Mouse (Mus musculus): ENCODE measurements around the gene Stat3. TPM values are rescaled to one million over a fixed set of nuclear protein-coding genes. Genes with fewer than 3 reads are reported as not detected.

Gene Stat3
- total RNA-seq, 2 experiments from 2014 or later = 37.8 to 43.4 TPM

GRCm38 (mm10) chr11:100840866-100841265, 98.5 kb downstream of the Stat3 start:
- peak; percentile 87 for ATAC-seq (replicated peaks; ENCODE audit: low FRiP score, poor library complexity, severe bottlenecking)

DNA sequence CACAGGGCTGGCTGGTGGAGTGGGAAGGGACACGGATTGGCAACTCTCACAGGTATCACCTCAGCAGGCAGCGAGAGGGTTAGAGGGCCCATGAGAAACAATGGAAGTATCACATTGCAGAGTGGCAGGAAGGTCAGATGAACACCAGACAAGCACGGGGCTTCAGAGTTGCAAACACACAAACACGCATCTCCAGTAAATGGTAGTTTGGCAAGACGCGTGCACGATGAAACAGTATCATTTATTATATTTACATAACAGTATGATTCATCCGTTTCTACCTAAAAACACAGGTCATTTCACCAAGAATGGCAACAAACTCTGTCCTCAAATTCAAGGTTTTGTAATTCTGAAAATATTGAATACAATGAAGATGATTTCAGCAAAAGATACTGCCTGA, 99.8 kb downstream of the Stat3 start:
- no peak for ATAC-seq (replicated peaks; ENCODE audit: low FRiP score, poor library complexity, severe bottlenecking)

DNA sequence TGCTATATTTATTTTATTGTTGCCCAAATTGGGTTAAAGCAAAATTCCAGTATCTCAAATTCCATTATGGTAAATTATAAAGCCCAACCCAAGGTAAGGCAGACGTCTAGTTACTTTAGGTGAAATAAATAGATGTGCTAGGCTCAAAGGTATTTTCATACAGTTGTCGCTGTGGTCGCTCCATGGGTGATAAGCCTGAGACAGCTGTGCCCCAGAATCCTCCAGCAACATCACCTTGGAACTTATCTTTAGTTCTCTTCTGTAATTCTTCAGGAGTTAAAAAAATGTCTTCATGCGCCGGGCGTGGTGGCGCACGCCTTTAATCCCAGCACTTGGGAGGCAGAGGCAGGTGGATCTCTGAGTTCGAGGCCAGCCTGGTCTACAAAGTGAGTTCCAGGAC, 100.4 kb downstream of the Stat3 start:
- ATAC-seq (replicated peaks; ENCODE audit: low FRiP score, poor library complexity, severe bottlenecking) = no peak

- no peak for ATAC-seq (replicated peaks; ENCODE audit: low FRiP score, poor library complexity, severe bottlenecking)
These were observed 102.2 kb downstream of the Stat3 start for GRCm38 (mm10) chr11:100836923-100837702.

Other genes starting within 250 kb of the Stat3 start
- gene Zfp385c, start 247.1 kb downstream of the Stat3 start, total RNA-seq (2015; ENCODE audit: low replicate concordance) = 0.63 TPM in 1 of 2 replicates, not detected in the other
- not detected in 2 replicates for gene Zfp385c, start 247.1 kb downstream of the Stat3 start, total RNA-seq (2017; ENCODE audit: low replicate concordance)
- gene Dhx58, start 235.3 kb downstream of the Stat3 start, total RNA-seq (2015; ENCODE audit: low replicate concordance) = 8.4 and 14.0 TPM in 2 replicates
- gene Dhx58, start 235.3 kb downstream of the Stat3 start, total RNA-seq (2017; ENCODE audit: low replicate concordance) = 8.8 and 22.0 TPM in 2 replicates
- 6.0 and 10.9 TPM in 2 replicates for gene Kat2a, start 227.1 kb downstream of the Stat3 start, total RNA-seq (2015; ENCODE audit: low replicate concordance)
- gene Kat2a, start 227.1 kb downstream of the Stat3 start, total RNA-seq (2017; ENCODE audit: low replicate concordance) = 3.1 and 6.6 TPM in 2 replicates
- gene Hspb9, start 225.7 kb downstream of the Stat3 start, total RNA-seq (2015; ENCODE audit: low replicate concordance) = not detected in 2 replicates
- not detected in 2 replicates for gene Hspb9, start 225.7 kb downstream of the Stat3 start, total RNA-seq (2017; ENCODE audit: low replicate concordance)
- gene Rab5c, start 201.3 kb downstream of the Stat3 start, total RNA-seq (2015; ENCODE audit: low replicate concordance) = 61.4 and 79.7 TPM in 2 replicates
- 52.2 and 70.8 TPM in 2 replicates for gene Rab5c, start 201.3 kb downstream of the Stat3 start, total RNA-seq (2017; ENCODE audit: low replicate concordance)
- gene Kcnh4, start 179.6 kb downstream of the Stat3 start, total RNA-seq (2015; ENCODE audit: low replicate concordance) = not detected in 2 replicates
- not detected in 2 replicates for gene Kcnh4, start 179.6 kb downstream of the Stat3 start, total RNA-seq (2017; ENCODE audit: low replicate concordance)
- gene Hcrt, start 176.6 kb downstream of the Stat3 start, total RNA-seq (2015; ENCODE audit: low replicate concordance) = not detected in 2 replicates
- gene Hcrt, start 176.6 kb downstream of the Stat3 start, total RNA-seq (2017; ENCODE audit: low replicate concordance) = not detected in 2 replicates
- 1.5 and 1.7 TPM in 2 replicates for gene Ghdc, start 168.6 kb downstream of the Stat3 start, total RNA-seq (2015; ENCODE audit: low replicate concordance)
- 1.4 and 2.3 TPM in 2 replicates for gene Ghdc, start 168.6 kb downstream of the Stat3 start, total RNA-seq (2017; ENCODE audit: low replicate concordance)
- gene Stat5b, start 88.8 kb downstream of the Stat3 start, total RNA-seq (2015; ENCODE audit: low replicate concordance) = 6.9 and 14.8 TPM in 2 replicates
- gene Stat5b, start 88.8 kb downstream of the Stat3 start, total RNA-seq (2017; ENCODE audit: low replicate concordance) = 6.7 and 10.3 TPM in 2 replicates
- 4.8 and 7.3 TPM in 2 replicates for gene Stat5a, start 80.2 kb downstream of the Stat3 start, total RNA-seq (2015; ENCODE audit: low replicate concordance)
- gene Stat5a, start 80.2 kb downstream of the Stat3 start, total RNA-seq (2017; ENCODE audit: low replicate concordance) = 5.7 and 6.5 TPM in 2 replicates
- gene Cavin1, start 31.3 kb upstream of the Stat3 start, total RNA-seq (2015; ENCODE audit: low replicate concordance) = 0.63 TPM in 1 of 2 replicates, not detected in the other
- 1.1 TPM in 1 of 2 replicates, not detected in the other for gene Cavin1, start 31.3 kb upstream of the Stat3 start, total RNA-seq (2017; ENCODE audit: low replicate concordance)
- gene Atp6v0a1, start 69.9 kb upstream of the Stat3 start, total RNA-seq (2015; ENCODE audit: low replicate concordance) = 487 and 539 TPM in 2 replicates
- gene Atp6v0a1, start 69.9 kb upstream of the Stat3 start, total RNA-seq (2017; ENCODE audit: low replicate concordance) = 528 and 748 TPM in 2 replicates
- gene Naglu, start 130.5 kb upstream of the Stat3 start, total RNA-seq (2015; ENCODE audit: low replicate concordance) = 3.1 and 3.7 TPM in 2 replicates
- gene Naglu, start 130.5 kb upstream of the Stat3 start, total RNA-seq (2017; ENCODE audit: low replicate concordance) = 2.0 and 2.8 TPM in 2 replicates
- 2.1 TPM in 1 of 2 replicates, not detected in the other for gene Hsd17b1, start 138.9 kb upstream of the Stat3 start, total RNA-seq (2015; ENCODE audit: low replicate concordance)
- 1.9 TPM in 1 of 2 replicates, not detected in the other for gene Hsd17b1, start 138.9 kb upstream of the Stat3 start, total RNA-seq (2017; ENCODE audit: low replicate concordance)
- 6.7 and 7.5 TPM in 2 replicates for gene Coasy, start 143.0 kb upstream of the Stat3 start, total RNA-seq (2015; ENCODE audit: low replicate concordance)
- gene Coasy, start 143.0 kb upstream of the Stat3 start, total RNA-seq (2017; ENCODE audit: low replicate concordance) = 3.8 and 9.6 TPM in 2 replicates
- gene Mlx, start 147.7 kb upstream of the Stat3 start, total RNA-seq (2015; ENCODE audit: low replicate concordance) = 20.5 and 26.9 TPM in 2 replicates
- gene Mlx, start 147.7 kb upstream of the Stat3 start, total RNA-seq (2017; ENCODE audit: low replicate concordance) = 18.4 and 23.7 TPM in 2 replicates
- gene Psmc3ip, start 155.9 kb upstream of the Stat3 start, total RNA-seq (2015; ENCODE audit: low replicate concordance) = 2.7 and 4.4 TPM in 2 replicates
- 4.1 and 13.7 TPM in 2 replicates for gene Psmc3ip, start 155.9 kb upstream of the Stat3 start, total RNA-seq (2017; ENCODE audit: low replicate concordance)
- gene Retreg3, start 180.4 kb upstream of the Stat3 start, total RNA-seq (2015; ENCODE audit: low replicate concordance) = 35.7 and 40.3 TPM in 2 replicates
- gene Retreg3, start 180.4 kb upstream of the Stat3 start, total RNA-seq (2017; ENCODE audit: low replicate concordance) = 88.4 and 93.1 TPM in 2 replicates
- gene Tubg1, start 180.4 kb upstream of the Stat3 start, total RNA-seq (2015; ENCODE audit: low replicate concordance) = 5.6 and 12.5 TPM in 2 replicates
- 8.2 and 10.5 TPM in 2 replicates for gene Tubg1, start 180.4 kb upstream of the Stat3 start, total RNA-seq (2017; ENCODE audit: low replicate concordance)
- not detected in 2 replicates for gene Tubg2, start 216.4 kb upstream of the Stat3 start, total RNA-seq (2015; ENCODE audit: low replicate concordance)
- not detected in 2 replicates for gene Tubg2, start 216.4 kb upstream of the Stat3 start, total RNA-seq (2017; ENCODE audit: low replicate concordance)
- gene Cntnap1, start 231.0 kb upstream of the Stat3 start, total RNA-seq (2015; ENCODE audit: low replicate concordance) = 0.58 and 0.63 TPM in 2 replicates
- 0.17 TPM in 1 of 2 replicates, not detected in the other for gene Cntnap1, start 231.0 kb upstream of the Stat3 start, total RNA-seq (2017; ENCODE audit: low replicate concordance)
- gene Plekhh3, start 231.8 kb upstream of the Stat3 start, total RNA-seq (2015; ENCODE audit: low replicate concordance) = not detected in 2 replicates
- 1.1 TPM in 1 of 2 replicates, not detected in the other for gene Plekhh3, start 231.8 kb upstream of the Stat3 start, total RNA-seq (2017; ENCODE audit: low replicate concordance)
- gene Ccr10, start 235.9 kb upstream of the Stat3 start, total RNA-seq (2015; ENCODE audit: low replicate concordance) = 0.63 TPM in 1 of 2 replicates, not detected in the other
- not detected in 2 replicates for gene Ccr10, start 235.9 kb upstream of the Stat3 start, total RNA-seq (2017; ENCODE audit: low replicate concordance)